Mouse (Mus musculus) midbrain, postnatal 0 days (tissue): ENCODE measurements around the gene Psma6. TPM values are rescaled to one million over a fixed set of nuclear protein-coding genes. Genes with fewer than 3 reads are reported as not detected.
A peak's percentile ranks its signal among the peaks of the same experiment; 100 is the strongest.

Experiments
- ATAC-seq: fragments of 200-750 bp; cut with Nextera tagmentation; 2 replicates; pipeline ENCODE4 v1.8.0; 2017; ENCODE audit warnings: moderate number of reproducible peaks, mild to moderate bottlenecking, moderate TSS enrichment, moderate library complexity; ENCODE audit not compliant: low FRiP score
- DNase-seq: peaks from one replicate; pipeline ENCODE4 v3.0.0-alpha.2; 2015; ENCODE audit warnings: low spot score
- H3K27ac ChIP-seq: fragments of 300-500 bp; sonication (generic); 2 replicates; pipeline ENCODE4 v1.5.1; 2014; ENCODE audit warnings: low read depth, mild to moderate bottlenecking, low read length, mixed read lengths
- H3K27me3 ChIP-seq: fragments of 300-500 bp; sonication (generic); 2 replicates; pipeline ENCODE4 v1.6.1; 2014; ENCODE audit warnings: low read length, control low read depth, mixed read lengths; ENCODE audit not compliant: insufficient read depth
- H3K36me3 ChIP-seq: fragments of 300-500 bp; sonication (generic); 2 replicates; pipeline ENCODE4 v1.6.1; 2014; ENCODE audit warnings: low read length, control low read depth, mixed read lengths; ENCODE audit not compliant: insufficient read depth
- H3K4me1 ChIP-seq: fragments of 300-500 bp; sonication (generic); 2 replicates; pipeline ENCODE4 v1.6.1; 2014; ENCODE audit warnings: mild to moderate bottlenecking, control low read depth, antibody characterized with exemption, low read length, mixed read lengths; ENCODE audit not compliant: insufficient read depth
- H3K4me2 ChIP-seq: fragments of 300-500 bp; sonication (generic); 2 replicates; pipeline ENCODE4 v1.6.1; 2014; ENCODE audit warnings: low read depth, mild to moderate bottlenecking, low read length, mixed read lengths; ENCODE audit not compliant: poor library complexity, severe bottlenecking
- H3K4me3 ChIP-seq: fragments of 300-500 bp; sonication (generic); 2 replicates; pipeline ENCODE4 v1.5.1; 2014; ENCODE audit warnings: low read depth, mild to moderate bottlenecking, low read length, moderate library complexity
- H3K9ac ChIP-seq: fragments of 300-500 bp; sonication (generic); replicated peaks from 2 replicates; pipeline ENCODE4 v1.6.1; 2014; ENCODE audit warnings: mild to moderate bottlenecking, low read length, moderate library complexity, mixed read lengths; ENCODE audit not compliant: poor library complexity, severe bottlenecking
- H3K9me3 ChIP-seq: fragments of 300-500 bp; sonication (generic); 2 replicates; pipeline ENCODE4 v1.6.1; 2016; ENCODE audit warnings: low read length, control low read depth
- CTCF ChIP-seq: IDR thresholded peaks from 2 replicates; pipeline ENCODE4 v1.5.1; 2016; ENCODE audit warnings: antibody characterized with exemption, mild to moderate bottlenecking
- WGBS: fragments of 180-500 bp; shearing (Covaris S2); extraction: QIAGEN DNeasy Blood & Tissue Kit; methylation state at CpG from one replicate; pipeline ENCODE4 v1.1.7; 2014; 5-methylcytosine and 5-hydroxymethylcytosine counted together
- polyA plus RNA-seq: library from polyadenylated mRNA; unstranded; fragments of >200 nt; fragmentation: Nextera tagmentation; extraction: Ambion mirVana; gene quantifications from 2 replicates; pipeline ENCODE4 v1.2.1, GENCODE M21; 2015
- total RNA-seq: library from RNA; depleted of rRNA; stranded (reverse); fragments of >200 nt; gene quantifications from 2 replicates; pipeline ENCODE4 v1.2.3, GENCODE M21; 2014

Psma6 gene
- total and polyA plus RNA-seq, 2 experiments from 2014 or later = 91.1 to 422 TPM

DNA sequence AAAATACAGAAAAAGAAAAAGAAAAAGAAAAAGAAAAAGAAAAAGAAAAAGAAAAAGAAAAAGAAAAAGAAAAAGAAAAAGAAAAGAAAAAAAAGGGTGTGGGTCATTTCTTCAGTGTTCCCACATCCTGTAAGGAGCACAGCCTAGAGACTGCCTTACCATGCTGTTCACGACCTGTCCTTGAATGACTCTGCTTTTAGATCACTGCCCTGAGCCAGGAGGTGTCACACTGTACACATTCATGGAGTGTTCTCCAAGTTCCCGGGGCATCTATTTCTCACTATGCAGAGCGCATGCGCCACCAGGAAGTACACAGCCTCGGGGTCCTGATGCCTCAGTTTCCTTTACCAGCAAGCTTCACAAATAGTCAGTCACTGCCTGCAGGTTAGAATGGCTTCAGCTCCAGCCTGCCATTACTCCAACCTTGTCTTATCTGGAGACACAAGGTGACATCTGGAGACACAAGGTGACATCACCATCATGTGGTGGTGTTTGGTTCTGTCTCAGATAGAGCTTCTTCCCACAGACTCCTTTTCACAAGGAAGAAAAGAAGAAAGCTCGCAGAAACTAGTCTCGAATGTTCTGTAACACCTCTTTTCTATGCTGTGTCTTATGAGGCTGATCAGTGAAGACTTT, 48.4 kb downstream of the Psma6 start:
- DNase-seq (no peak), ATAC-seq (no peak)
- Histone ChIP-seq H3K27me3 (no peaks in the 10 kb centered on the region), H3K27ac (no peak overlapping the region), H3K36me3 (no peaks in the 10 kb centered on the region), H3K4me2 (no peak overlapping the region), H3K4me3 (no peak overlapping the region), H3K9me3 (no peaks in the 10 kb centered on the region), H3K9ac (no peak overlapping the region), H3K4me1 (no peaks in the 10 kb centered on the region)
- WGBS = 94% methylated on average over 7 of the region's 7 CpGs
- no peak for TF ChIP-seq CTCF

DNA sequence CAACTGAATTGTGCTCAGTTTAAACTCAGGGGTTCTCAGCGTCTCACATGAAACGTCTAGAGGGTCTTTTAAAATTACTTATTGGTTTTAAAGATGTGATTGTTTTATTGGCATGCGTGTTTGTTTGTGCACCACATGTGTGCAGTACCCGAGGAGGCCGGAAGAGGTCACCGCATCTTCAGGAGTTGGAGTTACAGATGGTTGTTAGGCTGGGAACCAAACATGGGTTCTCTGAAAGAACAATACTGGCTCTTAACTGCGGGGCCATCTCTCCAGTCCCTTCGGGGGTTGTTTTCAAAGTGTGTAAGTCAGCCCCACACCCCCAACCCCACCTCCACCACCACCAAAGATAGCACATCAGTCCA, 48.9 kb downstream of the Psma6 start:
- Histone ChIP-seq H3K9ac (no peak overlapping the region), H3K27me3 (no peaks in the 10 kb centered on the region), H3K27ac (no peak overlapping the region), H3K9me3 (no peaks in the 10 kb centered on the region), H3K4me3 (no peak overlapping the region), H3K4me1 (no peaks in the 10 kb centered on the region), H3K4me2 (no peak overlapping the region), H3K36me3 (no peaks in the 10 kb centered on the region)
- DNase-seq (no peak), ATAC-seq (no peak)
- 94% methylated on average over 8 of the region's 8 CpGs for WGBS
- no peak for TF ChIP-seq CTCF

DNA sequence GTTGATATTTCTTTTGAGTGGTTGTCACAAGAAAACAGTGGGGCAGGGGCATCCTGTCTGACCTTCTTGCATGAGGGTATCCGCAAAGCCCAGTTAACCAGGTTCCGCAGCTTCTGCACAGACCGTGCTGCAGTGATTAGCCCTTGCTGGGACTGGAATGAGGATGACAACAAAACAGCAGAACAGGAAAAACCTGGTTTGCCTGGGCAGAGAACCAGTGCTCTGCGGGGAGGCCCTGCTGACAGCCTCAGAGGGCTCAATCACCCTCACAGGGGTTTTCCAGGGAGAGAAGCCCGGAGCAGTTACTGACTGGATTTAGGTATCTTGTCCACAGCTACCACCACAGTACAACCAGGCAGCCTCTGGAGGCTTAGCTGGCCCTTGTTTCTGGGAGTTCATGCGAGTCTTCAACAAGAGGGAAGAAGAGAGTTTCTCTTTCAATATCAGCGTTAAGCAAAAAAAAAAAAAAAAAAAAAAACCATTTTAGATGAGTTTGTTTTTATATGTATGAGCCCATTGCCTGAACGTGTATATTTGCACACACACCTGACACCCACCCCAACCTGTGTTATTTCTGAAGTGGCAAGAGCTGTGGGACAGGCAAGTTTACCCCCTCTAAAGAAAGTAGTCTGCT, 49.9 kb downstream of the Psma6 start:
- DNase-seq = no peak

DNA sequence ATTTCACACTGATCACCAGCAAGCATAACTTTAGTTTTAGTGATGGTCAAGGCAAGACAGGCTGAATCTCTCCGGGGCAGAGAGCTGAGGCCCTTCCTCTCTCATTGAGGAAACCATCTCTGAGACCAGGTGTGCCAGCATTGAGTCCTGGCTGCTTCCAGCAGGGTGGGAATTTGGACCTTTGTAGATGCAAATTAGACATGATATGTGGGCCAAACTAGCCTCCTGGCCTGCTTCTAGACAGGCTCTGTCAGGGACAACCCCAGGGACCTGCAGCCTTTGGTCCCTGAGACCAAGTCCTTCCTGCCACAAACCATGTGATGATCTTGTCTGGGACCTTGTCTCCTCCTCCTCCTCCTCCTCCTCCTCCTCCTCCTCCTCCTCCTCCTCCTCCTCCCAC, 51.1 kb downstream of the Psma6 start:
- Histone ChIP-seq H3K27ac (no peak overlapping the region), H3K9ac (no peak overlapping the region), H3K9me3 (no peaks in the 10 kb centered on the region), H3K4me1 (peaks cover 7% of the 10 kb centered on the region; the same call in 1 of the 2 replicates), H3K36me3 (no peaks in the 10 kb centered on the region), H3K27me3 (no peaks in the 10 kb centered on the region), H3K4me3 (no peak overlapping the region), H3K4me2 (no peak overlapping the region)
- no peak for TF ChIP-seq CTCF
- WGBS = 84% methylated on average over 1 of the region's 1 CpGs
- DNase-seq = no peak
- no peak for ATAC-seq

More for the DNA sequence above, 49.9 kb downstream of the Psma6 start:
- no peak overlapping the region for H3K4me2 ChIP-seq
- no peak overlapping the region for H3K9ac ChIP-seq
- no peaks in the 10 kb centered on the region for H3K9me3 ChIP-seq
- peaks cover 6% of the 10 kb centered on the region; the same call in 1 of the 2 replicates for H3K4me1 ChIP-seq
- no peak overlapping the region for H3K27ac ChIP-seq
- H3K4me3 ChIP-seq = no peak overlapping the region
- no peaks in the 10 kb centered on the region for H3K27me3 ChIP-seq
- 38% methylated on average over 8 of the region's 8 CpGs for WGBS
- no peak for ATAC-seq
- no peak for TF ChIP-seq CTCF
- no peaks in the 10 kb centered on the region for H3K36me3 ChIP-seq

DNA sequence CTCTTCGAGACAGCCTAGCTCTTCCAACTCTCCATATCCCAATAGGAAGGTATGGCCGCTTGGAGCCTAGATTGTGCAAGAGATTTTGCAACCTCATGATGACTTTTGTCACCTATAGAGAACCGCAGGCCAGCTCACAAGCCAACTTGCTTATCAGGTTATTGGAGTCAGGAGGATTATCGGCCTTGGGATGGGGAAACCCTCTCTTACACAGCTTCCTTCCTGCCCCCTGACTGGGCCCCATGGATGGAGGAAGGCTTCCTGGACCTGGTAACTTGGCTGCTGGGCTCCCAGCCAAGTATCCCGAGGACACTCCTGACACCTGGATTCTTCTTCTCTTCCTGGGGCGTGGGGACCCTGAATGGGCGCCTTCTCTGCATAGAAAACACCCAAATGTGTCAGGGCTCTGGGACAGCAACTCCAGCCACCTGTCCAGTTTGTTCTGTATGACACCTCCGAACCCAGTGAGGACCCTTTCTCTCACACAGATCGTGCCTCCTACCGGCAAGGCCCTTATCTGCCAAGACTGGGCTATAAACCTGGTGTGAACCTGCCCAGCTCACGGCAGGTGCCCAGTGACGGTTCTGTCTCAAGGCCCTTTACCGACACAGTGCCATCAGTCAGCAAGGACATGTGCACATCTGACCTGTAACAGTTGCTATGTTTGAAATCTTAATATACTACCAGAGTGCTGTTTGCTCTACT, 53.3 kb downstream of the Psma6 start:
- Histone ChIP-seq H3K4me2 (no peak overlapping the region), H3K36me3 (no peaks in the 10 kb centered on the region), H3K27me3 (no peaks in the 10 kb centered on the region), H3K27ac (no peak overlapping the region), H3K4me1 (peaks cover 7% of the 10 kb centered on the region; the same call in 1 of the 2 replicates), H3K9me3 (no peaks in the 10 kb centered on the region), H3K4me3 (no peak overlapping the region), H3K9ac (no peak overlapping the region)
- TF ChIP-seq CTCF = no peak
- DNase-seq (no peak), ATAC-seq (no peak)
- 75% methylated on average over 13 of the region's 13 CpGs for WGBS

DNA sequence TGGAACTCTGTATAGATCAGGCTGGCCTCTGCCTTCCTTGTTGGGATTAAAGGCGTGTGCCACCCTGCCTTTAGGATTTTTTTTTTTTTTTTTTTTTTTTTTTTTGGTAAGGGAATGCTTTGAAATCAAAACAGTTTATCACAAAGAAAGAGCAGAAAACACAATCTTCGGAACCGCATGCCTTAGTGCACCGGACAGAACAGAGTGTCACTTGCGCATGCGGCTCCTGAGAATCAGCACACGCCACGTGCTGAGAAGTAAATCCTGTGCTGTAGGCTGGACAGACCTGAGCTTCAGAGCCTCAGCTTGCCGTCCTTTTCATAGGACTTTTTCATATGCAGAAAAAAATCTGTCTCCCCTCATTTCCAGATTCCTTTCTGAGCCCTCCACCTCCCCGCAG, 54.0 kb downstream of the Psma6 start:
- WGBS = 50% methylated on average over 10 of the region's 10 CpGs
- TF ChIP-seq CTCF = no peak
- Histone ChIP-seq H3K4me3 (no peak overlapping the region), H3K4me1 (peaks cover 7% of the 10 kb centered on the region; the same call in 1 of the 2 replicates), H3K9ac (0 out of 2 replicates have a peak overlapping the region, but pooled peaks have one; percentile 29), H3K36me3 (no peaks in the 10 kb centered on the region), H3K27me3 (no peaks in the 10 kb centered on the region), H3K4me2 (no peak overlapping the region), H3K27ac (peak overlapping the region; percentile 57; the same call in 1 of the 2 replicates), H3K9me3 (no peaks in the 10 kb centered on the region)
- ATAC-seq (no peak), DNase-seq (no peak)
